In genomic region chr2:163386423-163387190, GRCm38 (mm10) we compare ENCODE assay signal across 10 mouse cellular contexts. TPM values are rescaled to one million over a fixed set of nuclear protein-coding genes. Genes with fewer than 3 reads are reported as not detected.
DNase-seq lines count a peak whose midpoint lies in the region; ATAC-seq and TF ChIP-seq lines count a peak whose summit lies in the region.
"Had no signal": no experiment of that assay in that cellular context is flagged by ENCODE, and none has a peak within 500 bp of the region (broad histone marks: within the 10 kb centered on the region; RNA-seq: fewer than 3 reads in every experiment).

No protein-coding gene starts in this region.

- H3K36me3 ChIP-seq in heart, embryonic 12.5 days: peaks cover 38% of the 10 kb centered on the region

- peak overlapping the region; percentile 6; the same call in 1 of the 2 replicates for H3K4me3 ChIP-seq in heart, embryonic 12.5 days

- DNase-seq in kidney, postnatal 4 days: peak; percentile 28 to 41
- DNase-seq in kidney, adult 9 months: no peak
- peak; percentile 13 for DNase-seq in Patski (ENCODE audit: low read depth, low spot score)
- DNase-seq in lung, postnatal 14 days: peak; percentile 11
- DNase-seq in cerebellum, adult 8-10 months: no peak
- DNase-seq in ovary, postnatal 10 days (ENCODE audit: low spot score): no peak
- no peak for DNase-seq in right cerebral cortex, postnatal 10 days (ENCODE audit: low spot score in 2 of 2)
- DNase-seq: retina, postnatal 1 day had no signal

- POLR2A ChIA-PET in Patski (lab: Charles Lee): no interaction called here

- H3K4me1 ChIP-seq in heart, embryonic 12.5 days (replicated peaks): peaks cover 71% of the 10 kb centered on the region

- peak overlapping the region; percentile 58 for H3K4me2 ChIP-seq in heart, embryonic 12.5 days

- no peak for TF ChIP-seq CTCF in Patski (IDR thresholded peaks at IDR 0.05)

- H3K27me3 ChIP-seq in Patski: no peaks in the 10 kb centered on the region
- no peaks in the 10 kb centered on the region for H3K27me3 ChIP-seq in heart, embryonic 12.5 days (replicated peaks)

- peak overlapping the region; percentile 84 for H3K27ac ChIP-seq in heart, embryonic 12.5 days (ENCODE audit: poor library complexity, severe bottlenecking)

- H3K9me3 ChIP-seq in heart, embryonic 12.5 days (replicated peaks): 0 out of 2 replicates have a peak, but pooled peaks cover 3% of the 10 kb centered on the region

- ATAC-seq in Patski: no peak
- ATAC-seq in heart, embryonic 12.5 days (ENCODE audit: insufficient number of reproducible peaks, low FRiP score): peak; percentile 46

- H3K9ac ChIP-seq in heart, embryonic 12.5 days: peak overlapping the region; percentile 65

- CTCF ChIA-PET in Patski (lab: Charles Lee): interaction anchor here (0.8 to 2.5 kb wide), 2 partner anchors 15 to 46 kb away, joined by 3 to 8 read pairs; no protein-coding TSS in a partner anchor

- in situ Hi-C loops in Patski (cut with MboI; ENCODE audit: low pct_unique_long_range_greater_than_20kb): no loop called here

- 29% methylated on average over 15 of the region's 15 CpGs for WGBS in heart, embryonic 12.5 days

RNA-seq across cellular contexts. Expression of gene Jph2, which starts 11.2 kb away (rescaled TPM):
- polyA plus RNA-seq in Patski (2021): 0.28 TPM
- 62.5 and 62.7 TPM in 2 replicates for polyA plus RNA-seq in heart, embryonic 12.5 days (2016; fragmentation: Nextera tagmentation; extraction: Ambion mirVana)

RNA-seq across cellular contexts. Expression of gene Oser1, which starts 37.9 kb away (rescaled TPM):
- polyA plus RNA-seq in Patski (2021): 39.0 TPM
- 55.3 and 57.2 TPM in 2 replicates for polyA plus RNA-seq in heart, embryonic 12.5 days (2016; fragmentation: Nextera tagmentation; extraction: Ambion mirVana)

RNA-seq across cellular contexts. Expression of gene Gdap1l1, which starts 51.7 kb away (rescaled TPM):
- 0.21 TPM for polyA plus RNA-seq in Patski (2021)
- 0.19 and 0.63 TPM in 2 replicates for polyA plus RNA-seq in heart, embryonic 12.5 days (2016; fragmentation: Nextera tagmentation; extraction: Ambion mirVana)
- polyA plus RNA-seq: liver, adult 2 months had no signal

Comparison
In these comparisons a context has a peak if more than half of its experiments do, and no peak if none do; other contexts are left out.
1. DNase-seq: peak in kidney, postnatal 4 days (2 of 2), Patski (single experiment) and lung, postnatal 14 days (single experiment); none in kidney, adult 9 months (single experiment), cerebellum, adult 8-10 months (single experiment), ovary, postnatal 10 days (single experiment) and right cerebral cortex, postnatal 10 days (0 of 2).
2. RNA of gene Jph2, which starts 11.2 kb away (polyA plus RNA-seq): 62.5 to 62.7 TPM in heart, embryonic 12.5 days; 0.28 TPM in Patski (single experiment); every median in the first group is over 10 times any median in the second.